Mouse (Mus musculus): ENCODE data around the gene Capn15.

- TF ChIP-seq CTCF (IDR thresholded peaks at IDR 0.05; ENCODE audit: low read depth, low read length) (no peak), GATA1 (IDR thresholded peaks at IDR 0.05; ENCODE audit: borderline replicate concordance, low read length) (no peak), TAL1 (conservative IDR thresholded peaks at IDR 0.05; ENCODE audit: low read depth, low read length) (no peak), POLR2AphosphoS5 (IDR thresholded peaks at IDR 0.05; ENCODE audit: insufficient replicate concordance, low read depth, low read length) (no peak)
Observed at GRCm38 (mm10) chr17:25956201-25956600, 29.4 kb downstream of the Capn15 start.

Measured in G1E (cell line).